Mouse (Mus musculus) heart, embryonic 16.5 days (tissue): Measurements from ENCODE around the gene Dst. TPM values are rescaled to one million over a fixed set of nuclear protein-coding genes. Genes with fewer than 3 reads are reported as not detected.

ENCODE experiments used
- ATAC-seq: fragments of 200-750 bp; cut with Nextera tagmentation; replicated peaks from 2 replicates; pipeline ENCODE4 v1.8.0; 2017; ENCODE audit warnings: moderate number of reproducible peaks; ENCODE audit not compliant: insufficient read depth, low FRiP score; ENCODE audit errors: extremely low read depth
- H3K27ac ChIP-seq: fragments of 300-500 bp; sonication (generic); 2 replicates; pipeline ENCODE4 v1.5.1; 2014; ENCODE audit warnings: mild to moderate bottlenecking, low read length, control low read depth, moderate library complexity
- H3K27me3 ChIP-seq: fragments of 300-500 bp; sonication (generic); 2 replicates; pipeline ENCODE4 v1.6.1; 2014; ENCODE audit warnings: low read length, mixed read lengths; ENCODE audit not compliant: control insufficient read depth, insufficient read depth
- H3K36me3 ChIP-seq: fragments of 300-500 bp; sonication (generic); 2 replicates; pipeline ENCODE4 v1.6.1; 2014; ENCODE audit not compliant: control insufficient read depth, insufficient read depth
- H3K4me1 ChIP-seq: fragments of 300-500 bp; sonication (generic); 2 replicates; pipeline ENCODE4 v1.6.1; 2014; ENCODE audit warnings: low read length, mixed read lengths; ENCODE audit not compliant: control insufficient read depth, insufficient read depth
- H3K4me2 ChIP-seq: fragments of 300-500 bp; sonication (generic); 2 replicates; pipeline ENCODE4 v1.6.1; 2014; ENCODE audit warnings: low read depth, mild to moderate bottlenecking, control low read depth, low read length
- H3K4me3 ChIP-seq: fragments of 300-500 bp; sonication (generic); 2 replicates; pipeline ENCODE4 v1.5.1; 2014; ENCODE audit warnings: mild to moderate bottlenecking, control low read depth, low read length
- H3K9ac ChIP-seq: fragments of 300-500 bp; sonication (generic); 2 replicates; pipeline ENCODE4 v1.6.1; 2014; ENCODE audit warnings: low read length, control low read depth
- H3K9me3 ChIP-seq: fragments of 300-500 bp; sonication (generic); replicated peaks from 2 replicates; pipeline ENCODE4 v1.6.1; 2016; ENCODE audit warnings: low read length; ENCODE audit not compliant: control insufficient read depth
- WGBS: fragments of 180-500 bp; shearing (Covaris S2); extraction: QIAGEN DNeasy Blood & Tissue Kit; methylation state at CpG from one replicate; pipeline ENCODE4 v1.1.7; 2014; 5-methylcytosine and 5-hydroxymethylcytosine counted together
- polyA plus RNA-seq: library from polyadenylated mRNA; unstranded; fragments of >200 nt; fragmentation: Nextera tagmentation; extraction: Ambion mirVana; gene quantifications from 2 replicates; pipeline ENCODE4 v1.2.1, GENCODE M21; 2015

The Dst gene
- polyA plus RNA-seq, 1 experiment from 2014 or later = 23.1 TPM

GRCm38 (mm10) chr1:34073436-34074169 is 165.6 kb downstream of the Dst start:
- no peak; the same call in 1 of the 2 replicates for ATAC-seq
- 45% methylated on average over 10 of the region's 10 CpGs for WGBS
- H3K27ac ChIP-seq = no peak overlapping the region

GRCm38 (mm10) chr1:34074245-34075187 is 166.5 kb downstream of the Dst start:
- peak overlapping the region; percentile 49 for H3K27ac ChIP-seq
- H3K27me3 ChIP-seq = no peaks in the 10 kb centered on the region
- WGBS = 44% methylated on average over 15 of the region's 15 CpGs
- H3K9me3 ChIP-seq = no peaks in the 10 kb centered on the region
- peak overlapping the region; percentile 21; the same call in 1 of the 2 replicates for H3K9ac ChIP-seq
- H3K4me2 ChIP-seq = peak overlapping the region; percentile 45; the same call in 1 of the 2 replicates
- ATAC-seq = no peak
- no peaks in the 10 kb centered on the region for H3K36me3 ChIP-seq
- no peak overlapping the region for H3K4me3 ChIP-seq
- H3K4me1 ChIP-seq = peaks cover 57% of the 10 kb centered on the region

More at GRCm38 (mm10) chr1:34073436-34074169, 165.6 kb downstream of the Dst start:
- H3K4me1 ChIP-seq = peaks cover 60% of the 10 kb centered on the region
- no peak overlapping the region for H3K9ac ChIP-seq
- H3K4me3 ChIP-seq = no peak overlapping the region
- no peaks in the 10 kb centered on the region for H3K9me3 ChIP-seq
- H3K36me3 ChIP-seq = no peaks in the 10 kb centered on the region
- no peaks in the 10 kb centered on the region for H3K27me3 ChIP-seq
- no peak overlapping the region for H3K4me2 ChIP-seq

GRCm38 (mm10) chr1:34076701-34077421 is 168.8 kb downstream of the Dst start:
- peak; percentile 16; the same call in 1 of the 2 replicates for ATAC-seq
- no peaks in the 10 kb centered on the region for H3K36me3 ChIP-seq
- WGBS = 10% methylated on average over 12 of the region's 12 CpGs
- peak overlapping the region; percentile 32 for H3K4me3 ChIP-seq
- H3K9me3 ChIP-seq = no peaks in the 10 kb centered on the region
- peaks cover 41% of the 10 kb centered on the region for H3K4me1 ChIP-seq
- H3K27me3 ChIP-seq = no peaks in the 10 kb centered on the region
- H3K27ac ChIP-seq = no peak overlapping the region
- peak overlapping the region; percentile 46 for H3K9ac ChIP-seq
- peak overlapping the region; percentile 55 for H3K4me2 ChIP-seq

- Histone ChIP-seq H3K27me3 (no peaks in the 10 kb centered on the region), H3K9ac (no peak overlapping the region; the same call in 1 of the 2 replicates), H3K9me3 (no peaks in the 10 kb centered on the region), H3K27ac (no peak overlapping the region), H3K4me2 (peak overlapping the region; percentile 55), H3K4me3 (no peak overlapping the region; the same call in 1 of the 2 replicates), H3K36me3 (no peaks in the 10 kb centered on the region), H3K4me1 (peaks cover 36% of the 10 kb centered on the region)
- ATAC-seq = no peak
- WGBS = 15% methylated on average over 7 of the region's 7 CpGs
Measured at GRCm38 (mm10) chr1:34077422-34077790, 169.4 kb downstream of the Dst start.

GRCm38 (mm10) chr1:34077941-34078340 is 169.9 kb downstream of the Dst start:
- Histone ChIP-seq H3K9me3 (no peaks in the 10 kb centered on the region), H3K36me3 (no peaks in the 10 kb centered on the region), H3K4me2 (no peak overlapping the region), H3K4me1 (peaks cover 34% of the 10 kb centered on the region), H3K9ac (no peak overlapping the region), H3K27me3 (no peaks in the 10 kb centered on the region), H3K27ac (no peak overlapping the region), H3K4me3 (no peak overlapping the region)
- no peak for ATAC-seq
- WGBS = 73% methylated on average over 6 of the region's 6 CpGs

- Histone ChIP-seq H3K9me3 (0 out of 2 replicates have a peak, but pooled peaks cover 3% of the 10 kb centered on the region), H3K27ac (no peak overlapping the region), H3K36me3 (peaks cover 16% of the 10 kb centered on the region), H3K27me3 (no peaks in the 10 kb centered on the region), H3K4me2 (no peak overlapping the region), H3K4me1 (no peaks in the 10 kb centered on the region), H3K9ac (no peak overlapping the region), H3K4me3 (no peak overlapping the region)
- ATAC-seq = no peak
- WGBS = 87% methylated on average over 3 of the region's 3 CpGs
Measured at GRCm38 (mm10) chr1:34089011-34089410, 181.0 kb downstream of the Dst start.

- Histone ChIP-seq H3K36me3 (peaks cover 16% of the 10 kb centered on the region), H3K4me2 (no peak overlapping the region), H3K27me3 (no peaks in the 10 kb centered on the region), H3K9ac (no peak overlapping the region), H3K4me1 (peaks cover 3% of the 10 kb centered on the region), H3K9me3 (0 out of 2 replicates have a peak, but pooled peaks cover 3% of the 10 kb centered on the region), H3K27ac (no peak overlapping the region), H3K4me3 (no peak overlapping the region)
- 81% methylated on average over 7 of the region's 7 CpGs for WGBS
- no peak for ATAC-seq
Measured at GRCm38 (mm10) chr1:34090700-34091099, 182.7 kb downstream of the Dst start.

GRCm38 (mm10) chr1:34093652-34094051 is 185.6 kb downstream of the Dst start:
- no peak for ATAC-seq

More at GRCm38 (mm10) chr1:34093652-34094051, 185.6 kb downstream of the Dst start:
- WGBS = 95% methylated on average over 7 of the region's 7 CpGs
- Histone ChIP-seq H3K4me3 (no peak overlapping the region), H3K27ac (no peak overlapping the region), H3K4me1 (peaks cover 17% of the 10 kb centered on the region), H3K9ac (no peak overlapping the region), H3K9me3 (0 out of 2 replicates have a peak, but pooled peaks cover 3% of the 10 kb centered on the region), H3K4me2 (no peak overlapping the region), H3K27me3 (no peaks in the 10 kb centered on the region), H3K36me3 (peaks cover 3% of the 10 kb centered on the region; the same call in 1 of the 2 replicates)
